Mouse (Mus musculus) midbrain, embryonic 11.5 days (tissue): ENCODE measurements around the gene Gm20918. TPM values are rescaled to one million over a fixed set of nuclear protein-coding genes. Genes with fewer than 3 reads are reported as not detected.
"Not testable (repeated sequence)": the region's sequence is repeated elsewhere in the genome, so short reads cannot be mapped to it uniquely, and the experiment has no call there.

Experiments used
- ATAC-seq: fragments of 200-750 bp; cut with Nextera tagmentation; 2 replicates; pipeline ENCODE4 v1.8.0; 2017; ENCODE audit warnings: moderate TSS enrichment, moderate library complexity; ENCODE audit not compliant: low FRiP score
- DNase-seq: peaks from one replicate; pipeline ENCODE4 v3.0.0; 2015; ENCODE audit warnings: low spot score; ENCODE audit errors: missing footprints
- H3K27ac ChIP-seq: fragments of 300-500 bp; sonication (generic); 2 replicates; pipeline ENCODE4 v1.5.1; 2014; ENCODE audit warnings: low read depth, low read length
- H3K27me3 ChIP-seq: fragments of 300-500 bp; sonication (generic); 2 replicates; pipeline ENCODE4 v1.6.1; 2014; ENCODE audit warnings: mild to moderate bottlenecking, low read length, moderate library complexity, mixed read lengths; ENCODE audit not compliant: control insufficient read depth, insufficient read depth
- H3K36me3 ChIP-seq: fragments of 300-500 bp; sonication (generic); 2 replicates; pipeline ENCODE4 v1.6.1; 2014; ENCODE audit warnings: mild to moderate bottlenecking, low read length, moderate library complexity, mixed read lengths; ENCODE audit not compliant: control insufficient read depth, insufficient read depth
- H3K4me1 ChIP-seq: fragments of 300-500 bp; sonication (generic); 2 replicates; pipeline ENCODE4 v1.6.1; 2014; ENCODE audit warnings: low read length; ENCODE audit not compliant: control insufficient read depth, insufficient read depth
- H3K4me2 ChIP-seq: fragments of 300-500 bp; sonication (generic); 2 replicates; pipeline ENCODE4 v1.6.1; 2014; ENCODE audit warnings: mild to moderate bottlenecking, moderate library complexity
- H3K4me3 ChIP-seq: fragments of 300-500 bp; sonication (generic); 2 replicates; pipeline ENCODE4 v1.5.1; 2014; ENCODE audit warnings: low read depth, low read length
- H3K9ac ChIP-seq: fragments of 300-500 bp; sonication (generic); 2 replicates; pipeline ENCODE4 v1.6.1; 2014; ENCODE audit warnings: low read length
- H3K9me3 ChIP-seq: fragments of 300-500 bp; sonication (generic); 2 replicates; pipeline ENCODE4 v1.6.1; 2016; ENCODE audit warnings: low read length; ENCODE audit not compliant: control insufficient read depth
- polyA plus RNA-seq: library from polyadenylated mRNA; unstranded; fragments of >200 nt; fragmentation: Nextera tagmentation; extraction: Ambion mirVana; gene quantifications from 2 replicates; pipeline ENCODE4 v1.2.1, GENCODE M21; 2014

Gm20918 gene
- polyA plus RNA-seq, result not detected in 2 replicates

DNA sequence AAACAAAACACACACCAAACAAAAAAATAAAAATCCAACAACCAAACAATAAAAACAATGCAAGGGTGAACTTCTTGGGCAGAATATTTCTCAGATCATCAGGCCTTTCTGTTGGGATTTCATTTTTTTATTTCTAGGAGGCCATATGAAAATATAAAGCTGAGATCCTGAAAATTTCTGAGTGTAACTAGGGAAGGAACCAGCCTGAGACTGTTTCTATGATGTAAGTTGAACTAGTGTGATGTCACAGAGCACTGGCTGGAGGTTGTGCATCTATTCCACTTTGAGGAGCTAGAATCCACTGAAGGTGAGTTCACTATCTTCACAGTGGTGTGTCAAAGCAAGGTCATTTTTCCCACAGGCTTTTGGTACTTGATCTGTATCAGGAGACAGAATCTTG is at the start of gene Gm20918:
Gene Gm20918 (plus strand): TSS at position 301 of the 400 bp plus-strand sequence.
- not testable (repeated sequence) for H3K9me3 ChIP-seq, H3K4me2 ChIP-seq, DNase-seq, H3K4me3 ChIP-seq, H3K4me1 ChIP-seq, H3K9ac ChIP-seq, H3K27me3 ChIP-seq, H3K27ac ChIP-seq, ATAC-seq, H3K36me3 ChIP-seq

Other genes starting within 250 kb of the Gm20918 start
- gene Gm21820, start 205.5 kb downstream of the Gm20918 start, polyA plus RNA-seq, result not detected in 2 replicates